Mouse (Mus musculus): ENCODE data around the gene Tctn1. TPM values are rescaled to one million over a fixed set of nuclear protein-coding genes. Genes with fewer than 3 reads are reported as not detected.

Tctn1 gene
- polyA plus RNA-seq, 1 experiment from 2014 or later, result 1.9 TPM

GRCm38 (mm10) chr5:122295113-122295935 lies 31.1 kb upstream of the Tctn1 start:
- Histone ChIP-seq H3K4me1 (replicated peaks; ENCODE audit: control insufficient read depth, insufficient read depth, low read length) (no peaks in the 10 kb centered on the region; the same call in 1 of the 2 replicates), H3K4me2 (replicated peaks; ENCODE audit: low read depth) (0 out of 2 replicates have a peak overlapping the region, but pooled peaks have one; percentile 6), H3K36me3 (ENCODE audit: control insufficient read depth, insufficient read depth) (no peaks in the 10 kb centered on the region), H3K27me3 (replicated peaks; ENCODE audit: control insufficient read depth, insufficient read depth, low read length) (no peaks in the 10 kb centered on the region), H3K4me3 (ENCODE audit: low read depth, low read length) (no peak overlapping the region), H3K27ac (ENCODE audit: low read depth, low read length) (no peak overlapping the region; the same call in 1 of the 2 replicates), H3K9ac (ENCODE audit: low read depth, low read length) (no peak overlapping the region; the same call in 1 of the 2 replicates), H3K9me3 (ENCODE audit: control insufficient read depth) (no peaks in the 10 kb centered on the region)
- ATAC-seq, result peak; percentile 43
- WGBS, result 58% methylated on average over 14 of the region's 14 CpGs
- TF ChIP-seq CTCF (IDR thresholded peaks at IDR 0.05; ENCODE audit: low read depth), result no peak

GRCm38 (mm10) chr5:122294219-122294735 lies 30.0 kb upstream of the Tctn1 start:
- 87% methylated on average over 3 of the region's 3 CpGs for WGBS
- Histone ChIP-seq H3K9me3 (ENCODE audit: control insufficient read depth) (no peaks in the 10 kb centered on the region), H3K4me2 (replicated peaks; ENCODE audit: low read depth) (no peak overlapping the region), H3K36me3 (ENCODE audit: control insufficient read depth, insufficient read depth) (no peaks in the 10 kb centered on the region), H3K4me3 (ENCODE audit: low read depth, low read length) (no peak overlapping the region), H3K4me1 (replicated peaks; ENCODE audit: control insufficient read depth, insufficient read depth, low read length) (no peaks in the 10 kb centered on the region; the same call in 1 of the 2 replicates), H3K27ac (ENCODE audit: low read depth, low read length) (no peak overlapping the region), H3K9ac (ENCODE audit: low read depth, low read length) (no peak overlapping the region), H3K27me3 (replicated peaks; ENCODE audit: control insufficient read depth, insufficient read depth, low read length) (no peaks in the 10 kb centered on the region)
- TF ChIP-seq CTCF (IDR thresholded peaks at IDR 0.05; ENCODE audit: low read depth), result no peak
- ATAC-seq, result no peak

- WGBS, result 74% methylated on average over 6 of the region's 6 CpGs
- no peak overlapping the region for H3K9ac ChIP-seq (ENCODE audit: low read depth, low read length)
- no peak overlapping the region for H3K4me2 ChIP-seq (replicated peaks; ENCODE audit: low read depth)
- H3K36me3 ChIP-seq (ENCODE audit: control insufficient read depth, insufficient read depth), result no peaks in the 10 kb centered on the region
- H3K9me3 ChIP-seq (ENCODE audit: control insufficient read depth), result no peaks in the 10 kb centered on the region
- ATAC-seq, result no peak
- H3K27ac ChIP-seq (ENCODE audit: low read depth, low read length), result no peak overlapping the region
- TF ChIP-seq CTCF (IDR thresholded peaks at IDR 0.05; ENCODE audit: low read depth), result no peak
- H3K27me3 ChIP-seq (replicated peaks; ENCODE audit: control insufficient read depth, insufficient read depth, low read length), result no peaks in the 10 kb centered on the region
- no peak overlapping the region for H3K4me3 ChIP-seq (ENCODE audit: low read depth, low read length)
- H3K4me1 ChIP-seq (replicated peaks; ENCODE audit: control insufficient read depth, insufficient read depth, low read length), result no peaks in the 10 kb centered on the region; the same call in 1 of the 2 replicates
Measured at GRCm38 (mm10) chr5:122293131-122293530, 28.9 kb upstream of the Tctn1 start.

GRCm38 (mm10) chr5:122291553-122292339 lies 27.5 kb upstream of the Tctn1 start:
- Histone ChIP-seq H3K4me1 (replicated peaks; ENCODE audit: control insufficient read depth, insufficient read depth, low read length) (no peaks in the 10 kb centered on the region; the same call in 1 of the 2 replicates), H3K27ac (ENCODE audit: low read depth, low read length) (peak overlapping the region; percentile 82), H3K4me2 (replicated peaks; ENCODE audit: low read depth) (peak overlapping the region; percentile 49), H3K9ac (ENCODE audit: low read depth, low read length) (no peak overlapping the region), H3K36me3 (ENCODE audit: control insufficient read depth, insufficient read depth) (no peaks in the 10 kb centered on the region), H3K27me3 (replicated peaks; ENCODE audit: control insufficient read depth, insufficient read depth, low read length) (no peaks in the 10 kb centered on the region), H3K9me3 (ENCODE audit: control insufficient read depth) (no peaks in the 10 kb centered on the region), H3K4me3 (ENCODE audit: low read depth, low read length) (no peak overlapping the region)
- ATAC-seq, result peak; percentile 22; the same call in 1 of the 2 replicates
- TF ChIP-seq CTCF (IDR thresholded peaks at IDR 0.05; ENCODE audit: low read depth), result no peak
- WGBS, result 41% methylated on average over 17 of the region's 17 CpGs

GRCm38 (mm10) chr5:122291149-122291548 lies 26.9 kb upstream of the Tctn1 start:
- Histone ChIP-seq H3K4me2 (replicated peaks; ENCODE audit: low read depth) (peak overlapping the region; percentile 49; the same call in 1 of the 2 replicates), H3K4me1 (replicated peaks; ENCODE audit: control insufficient read depth, insufficient read depth, low read length) (no peaks in the 10 kb centered on the region; the same call in 1 of the 2 replicates), H3K36me3 (ENCODE audit: control insufficient read depth, insufficient read depth) (no peaks in the 10 kb centered on the region), H3K9me3 (ENCODE audit: control insufficient read depth) (no peaks in the 10 kb centered on the region), H3K27ac (ENCODE audit: low read depth, low read length) (peak overlapping the region; percentile 82), H3K4me3 (ENCODE audit: low read depth, low read length) (no peak overlapping the region), H3K27me3 (replicated peaks; ENCODE audit: control insufficient read depth, insufficient read depth, low read length) (no peaks in the 10 kb centered on the region), H3K9ac (ENCODE audit: low read depth, low read length) (no peak overlapping the region)
- TF ChIP-seq CTCF (IDR thresholded peaks at IDR 0.05; ENCODE audit: low read depth), result no peak
- WGBS, result 33% methylated on average over 6 of the region's 6 CpGs
- no peak for ATAC-seq
